Mouse (Mus musculus) embryonic fibroblast, embryonic 13.5 days (primary cell): ENCODE results near the gene Rps6ka5.

Experiments
- CTCF ChIP-seq: IDR thresholded peaks from 2 replicates; pipeline ENCODE4 v1.5.1; 2011; ENCODE audit warnings: mild to moderate bottlenecking, control low read depth, low read length, moderate library complexity, borderline replicate concordance; ENCODE audit not compliant: insufficient read depth
- POLR2A ChIP-seq: IDR thresholded peaks from 2 replicates; pipeline ENCODE4 v1.6.1; 2011; ENCODE audit warnings: low read depth, mild to moderate bottlenecking, control low read depth, low read length, moderate library complexity

- TF ChIP-seq CTCF, result no peak
- no peak for TF ChIP-seq POLR2A
Observed at GRCm38 (mm10) chr12:100665294-100665693, 61.5 kb downstream of the Rps6ka5 start.
